Mouse (Mus musculus) left cerebral cortex, adult 8-10 months (tissue): ENCODE measurements around the gene Bsg. TPM values are rescaled to one million over a fixed set of nuclear protein-coding genes. Genes with fewer than 3 reads are reported as not detected.
"Not testable (repeated sequence)": the region's sequence is repeated elsewhere in the genome, so short reads cannot be mapped to it uniquely, and the experiment has no call there.

Experiments used
- DNase-seq, 2 experiments: peaks; one replicate each; pipeline ENCODE4 v3.0.0; 2022; ENCODE audit warnings: low spot score in 2 of 2
- total RNA-seq, 4 experiments: library from RNA; stranded (reverse); gene quantifications; 2 replicates each; pipeline ENCODE4 v1.2.4; 2022

The Bsg gene
- total RNA-seq, 4 experiments from 2014 or later: 545 to 609 (median 570) TPM

DNA sequence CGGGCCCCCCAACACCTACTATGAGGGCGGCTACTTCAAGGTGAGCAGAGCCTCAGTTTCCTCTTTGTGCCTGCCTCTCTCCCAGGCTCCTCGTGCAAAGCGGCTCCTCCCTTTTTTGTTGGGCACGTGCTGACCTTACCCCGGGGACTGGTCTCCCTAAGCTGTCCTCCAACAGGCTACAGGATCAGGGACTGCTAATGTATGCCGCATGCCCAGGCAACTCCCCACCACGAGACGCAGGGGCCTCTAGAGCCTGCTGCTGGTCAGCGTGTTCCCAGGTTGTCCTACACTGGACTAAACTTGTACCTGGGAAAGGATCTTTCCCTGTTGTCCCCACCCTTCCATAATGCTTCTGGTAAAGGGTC lies 21.8 kb upstream of the Bsg start:
- DNase-seq: no peak

DNA sequence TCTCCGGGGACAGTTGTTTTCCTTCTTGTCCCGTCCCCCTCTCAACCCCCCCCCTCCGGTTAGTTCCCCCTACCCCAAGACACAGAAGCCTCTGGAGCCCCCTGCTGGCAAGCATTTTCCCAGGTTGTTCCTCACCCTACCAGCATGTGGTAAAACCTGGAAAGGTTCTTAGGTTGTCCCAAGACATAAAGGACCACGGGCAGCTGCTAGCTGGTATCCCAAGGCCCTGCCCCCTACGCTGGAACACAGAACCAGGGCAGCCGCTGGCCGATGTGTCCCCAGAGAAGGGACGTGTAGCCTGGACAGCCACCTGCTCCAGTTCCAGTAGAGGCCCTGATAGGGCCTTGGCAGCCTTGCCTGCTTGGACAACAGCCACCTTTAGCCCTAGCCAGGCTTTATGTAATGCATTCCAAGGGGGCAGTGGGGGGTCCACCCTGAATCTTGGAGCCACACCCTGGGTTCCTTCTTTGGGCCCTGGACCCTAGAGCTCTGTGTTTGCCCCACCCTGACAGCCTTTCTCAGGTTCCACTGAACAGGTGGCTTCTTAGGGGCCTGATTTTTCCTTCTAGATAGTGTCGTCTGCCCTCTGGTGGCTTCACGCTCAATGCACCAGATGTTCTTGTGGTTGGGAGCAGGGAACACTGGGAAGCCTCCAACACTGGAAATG lies 21.2 kb upstream of the Bsg start:
- DNase-seq: no peak

DNA sequence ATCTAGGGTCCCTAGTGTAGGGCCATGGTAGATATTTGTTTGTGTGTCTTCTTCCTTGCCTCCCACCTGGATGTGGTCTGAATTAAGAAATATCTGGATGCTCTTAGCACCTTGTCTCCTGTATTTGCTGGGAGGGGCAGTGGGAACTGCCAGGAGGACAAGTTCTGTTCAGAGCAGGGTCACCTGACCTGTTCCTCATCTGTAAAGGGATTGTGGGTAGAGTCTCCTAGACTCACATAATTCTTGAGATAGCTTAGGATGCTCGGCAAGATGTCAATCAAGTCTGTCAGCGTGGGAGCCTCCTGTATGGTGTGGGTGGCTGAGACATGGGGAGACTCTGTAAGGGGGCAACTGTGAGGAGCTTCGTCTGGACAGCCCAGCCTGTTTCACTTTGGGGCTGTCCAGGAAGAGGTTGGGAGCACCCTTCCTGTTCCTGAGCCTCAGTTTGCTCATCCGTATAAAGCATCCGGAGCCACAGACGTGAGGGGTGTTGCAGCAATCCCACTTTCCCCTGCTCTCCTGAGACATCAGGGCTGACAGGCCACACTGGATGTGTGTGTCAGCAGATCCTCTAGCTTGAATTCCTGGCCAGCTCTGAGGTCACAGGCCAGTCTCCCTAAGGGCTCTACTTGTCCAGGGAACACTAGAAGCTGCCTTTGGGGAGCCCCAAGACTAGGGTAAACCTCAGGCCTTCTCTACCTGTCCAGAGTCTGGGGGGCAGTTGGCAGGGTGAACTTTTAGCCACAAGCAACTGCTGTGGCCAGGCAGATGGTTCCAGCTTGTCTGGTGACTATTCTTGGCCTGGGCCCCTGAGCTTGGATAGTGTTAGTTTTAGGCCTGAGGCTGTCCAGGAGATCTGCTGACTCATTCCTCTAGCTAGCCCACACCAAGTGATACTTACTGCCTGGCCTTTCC lies 20.3 kb upstream of the Bsg start:
- DNase-seq: no peak

DNA sequence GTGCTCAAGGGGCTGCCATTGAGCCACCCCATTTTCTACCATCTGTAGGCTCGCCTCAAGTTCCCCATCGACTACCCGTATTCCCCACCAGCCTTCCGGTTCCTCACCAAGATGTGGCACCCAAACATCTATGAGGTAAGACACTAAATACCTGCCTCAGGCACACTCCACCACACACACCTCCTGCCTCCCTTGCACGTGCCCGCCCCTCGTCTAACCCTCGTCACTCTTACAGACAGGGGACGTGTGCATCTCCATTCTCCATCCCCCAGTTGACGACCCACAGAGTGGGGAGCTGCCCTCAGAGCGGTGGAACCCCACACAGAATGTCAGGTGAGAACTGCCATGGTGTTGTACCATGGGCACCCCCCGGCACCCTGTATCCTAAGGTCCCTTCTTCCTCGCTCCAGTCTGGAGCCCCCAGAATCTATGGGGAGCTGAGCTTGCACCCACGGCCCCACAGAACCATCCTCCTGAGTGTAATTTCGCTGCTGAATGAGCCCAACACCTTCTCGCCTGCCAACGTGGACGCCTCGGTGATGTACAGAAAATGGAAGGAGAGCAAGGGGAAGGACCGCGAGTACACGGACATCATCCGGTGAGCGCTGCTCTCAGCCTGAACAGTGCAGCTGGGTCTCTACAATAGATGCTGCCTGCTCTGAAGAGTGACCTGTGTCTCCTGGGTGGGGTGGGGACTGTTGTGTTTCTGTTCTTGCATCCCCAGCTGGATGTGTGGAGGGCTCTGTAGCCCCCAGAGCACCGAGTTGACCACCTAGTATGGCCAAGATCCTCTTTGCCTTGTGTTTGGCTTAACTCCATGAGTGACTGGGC lies 19.3 kb upstream of the Bsg start:
- DNase-seq: no peak

DNA sequence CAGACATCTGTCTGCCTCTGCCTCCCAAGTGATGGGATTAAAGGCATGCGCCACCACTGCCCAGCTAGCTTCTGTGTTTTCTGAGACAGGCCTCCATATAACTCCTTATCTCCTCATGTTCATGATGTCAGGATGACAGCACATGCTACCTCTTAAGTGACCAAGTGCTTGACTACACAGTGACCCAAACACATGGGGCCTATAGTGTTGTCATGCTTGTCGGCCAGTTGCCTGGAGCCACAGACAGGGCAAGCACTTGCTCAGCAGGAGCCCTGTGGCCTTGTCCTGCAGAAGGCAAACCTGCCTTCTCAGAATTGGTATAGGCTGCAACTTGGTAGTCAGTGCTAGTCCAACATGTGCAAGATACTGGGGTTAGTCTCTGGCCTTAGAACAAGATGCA lies 18.1 kb upstream of the Bsg start:
- no peak for DNase-seq

DNA sequence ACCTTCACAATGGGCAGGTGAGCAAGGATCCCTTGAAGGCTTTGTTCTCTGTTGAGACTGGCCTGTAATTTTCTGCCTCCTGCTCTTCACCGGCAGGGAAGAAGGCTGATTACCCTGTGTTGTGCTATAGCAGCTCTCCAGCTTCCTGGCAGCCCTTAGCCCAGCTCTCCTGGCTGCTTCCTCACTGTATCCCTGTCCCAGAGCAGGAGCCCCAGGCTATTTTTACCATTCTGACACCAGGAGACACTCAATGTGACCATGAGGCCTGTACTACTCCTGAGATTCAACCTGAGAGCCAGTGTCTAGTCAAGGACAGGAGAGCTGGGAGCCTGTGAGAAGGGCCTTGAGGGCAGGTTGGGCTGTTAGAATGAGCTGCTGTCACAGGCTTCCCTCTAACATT lies 17.6 kb upstream of the Bsg start:
- DNase-seq: no peak

DNA sequence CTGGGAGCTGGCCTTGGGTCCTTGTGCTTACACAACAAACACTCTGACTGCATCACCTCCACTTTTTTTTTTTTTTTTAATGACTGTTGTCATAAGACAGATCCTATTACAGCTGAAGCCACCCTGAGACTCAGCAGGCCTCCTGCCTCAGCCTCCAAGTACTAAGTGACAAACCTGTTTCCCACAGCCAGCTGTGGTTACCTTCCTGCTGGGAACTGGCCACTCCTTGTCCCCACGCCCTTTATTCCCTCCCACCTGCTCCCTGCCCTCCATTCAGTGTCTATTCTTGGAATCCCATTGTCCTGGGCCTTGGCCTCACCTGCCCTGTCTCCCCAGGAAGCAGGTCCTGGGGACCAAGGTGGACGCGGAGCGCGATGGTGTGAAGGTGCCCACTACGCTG lies 16.8 kb upstream of the Bsg start:
- no peak for DNase-seq

DNA sequence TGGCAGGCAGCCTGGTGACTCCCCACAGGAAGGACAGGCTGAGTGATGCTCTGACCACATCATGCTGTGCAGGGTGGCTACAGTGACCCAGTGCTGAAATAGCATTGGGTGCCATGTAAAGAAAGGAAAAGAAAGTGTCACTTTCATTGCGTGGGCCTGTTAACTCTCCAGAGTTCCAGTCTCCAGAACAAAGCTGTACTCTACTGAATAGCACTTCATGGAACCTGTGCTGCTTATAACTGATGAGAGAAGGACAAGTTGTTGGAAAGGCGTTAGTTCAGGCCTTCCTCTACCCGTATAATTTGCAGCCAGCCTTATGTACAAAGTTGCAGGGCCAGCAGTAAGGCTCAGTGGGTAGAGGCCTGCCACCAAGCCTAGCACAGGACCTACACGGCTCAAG lies 15.6 kb upstream of the Bsg start, which contains the start of gene Gzmm:
Gene Gzmm (plus strand): TSS at position 301 of the 400 bp plus-strand sequence.
- no peak for DNase-seq

DNA sequence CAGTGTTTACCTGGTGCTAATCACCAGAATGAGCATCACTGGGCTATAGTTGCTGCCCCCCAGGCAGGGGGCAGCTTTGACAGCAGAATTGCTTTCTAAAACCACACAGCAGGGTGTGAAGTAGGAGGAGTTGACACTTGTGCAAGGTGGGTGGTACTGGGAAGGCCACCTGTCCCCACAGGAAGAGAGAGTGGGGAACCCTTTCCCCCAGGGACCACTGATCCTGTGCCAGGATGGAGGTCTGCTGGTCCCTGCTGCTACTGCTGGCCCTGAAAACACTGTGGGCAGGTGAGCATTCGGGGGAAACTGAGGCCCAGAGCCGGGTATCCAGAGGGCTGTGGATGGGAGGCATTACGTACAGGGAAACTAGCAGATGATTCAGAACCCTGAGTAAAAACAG lies 15.1 kb upstream of the Bsg start:
- DNase-seq: no peak

DNA sequence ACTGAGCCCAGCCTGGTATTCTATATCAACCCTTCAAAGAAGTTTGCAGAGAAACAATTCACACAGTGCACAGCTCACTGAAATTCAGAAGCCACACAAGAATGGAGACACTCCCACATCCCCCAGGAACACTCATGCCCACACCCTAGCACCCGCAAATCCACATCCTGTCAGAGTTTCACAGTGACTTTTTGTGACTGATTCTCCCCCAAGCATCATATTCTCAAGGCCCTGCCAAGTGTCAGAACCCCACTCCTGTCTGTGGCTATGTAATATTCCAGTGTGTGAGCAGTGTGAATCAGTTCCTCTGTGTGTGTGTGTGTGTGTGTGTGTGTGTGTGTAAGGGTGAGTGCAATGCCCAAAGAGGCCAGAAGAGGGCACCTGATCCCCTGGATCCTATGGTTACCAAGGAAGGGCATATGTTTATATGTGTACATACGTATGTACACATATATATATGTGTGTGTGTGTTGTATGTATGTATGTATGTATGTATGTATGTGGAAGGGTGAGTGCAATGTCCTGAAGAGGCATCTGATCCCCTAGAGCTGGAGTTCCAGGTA lies 12.2 kb upstream of the Bsg start:
- DNase-seq: no peak

DNA sequence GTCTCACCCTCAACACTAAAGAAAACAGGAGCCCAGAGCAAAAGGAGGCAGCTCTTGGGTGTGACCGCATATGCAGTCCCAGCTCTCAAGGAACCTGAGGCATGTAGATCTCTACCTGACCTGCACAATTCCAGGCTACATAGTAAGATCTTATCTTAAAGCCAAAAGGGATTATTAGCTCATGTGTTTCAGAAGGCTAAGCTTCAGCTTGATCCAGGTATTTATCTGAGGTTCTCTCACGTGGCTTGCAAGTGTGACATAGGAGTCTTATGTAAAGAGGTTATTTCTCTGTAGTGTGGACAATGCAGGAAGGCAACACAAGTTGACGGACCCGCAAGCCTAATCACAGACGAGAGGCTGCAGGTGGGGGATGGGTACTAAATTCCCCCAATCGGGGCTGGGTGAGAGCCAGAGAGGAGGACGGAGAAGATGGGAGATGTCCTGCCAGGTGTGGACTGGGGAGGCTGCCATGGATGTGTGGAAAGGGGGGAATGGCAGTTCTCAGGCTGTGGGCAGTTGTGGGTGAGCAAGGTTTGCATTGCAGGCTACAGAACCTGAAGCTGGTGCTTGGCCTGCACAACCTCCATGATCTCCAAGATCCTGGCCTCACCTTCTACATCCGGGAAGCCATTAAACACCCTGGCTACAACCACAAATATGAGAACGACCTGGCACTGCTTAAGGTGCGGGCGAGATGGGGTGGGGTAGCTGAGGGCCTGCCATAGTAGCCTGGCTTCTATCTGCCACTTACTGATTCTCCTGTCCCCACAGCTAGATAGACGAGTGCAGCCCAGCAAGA lies 10.5 kb upstream of the Bsg start:
- no peak for DNase-seq

DNA sequence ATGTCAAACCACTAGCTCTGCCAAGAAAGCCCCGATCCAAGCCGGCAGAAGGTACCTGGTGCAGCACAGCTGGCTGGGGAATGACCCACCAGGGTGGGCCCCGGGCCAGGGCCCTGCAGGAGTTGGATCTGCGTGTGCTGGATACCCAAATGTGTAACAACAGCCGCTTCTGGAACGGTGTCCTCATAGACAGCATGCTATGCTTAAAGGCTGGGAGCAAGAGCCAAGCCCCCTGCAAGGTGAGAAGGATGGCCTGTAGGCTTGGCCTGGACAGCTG lies 10.0 kb upstream of the Bsg start:
- DNase-seq: no peak

DNA sequence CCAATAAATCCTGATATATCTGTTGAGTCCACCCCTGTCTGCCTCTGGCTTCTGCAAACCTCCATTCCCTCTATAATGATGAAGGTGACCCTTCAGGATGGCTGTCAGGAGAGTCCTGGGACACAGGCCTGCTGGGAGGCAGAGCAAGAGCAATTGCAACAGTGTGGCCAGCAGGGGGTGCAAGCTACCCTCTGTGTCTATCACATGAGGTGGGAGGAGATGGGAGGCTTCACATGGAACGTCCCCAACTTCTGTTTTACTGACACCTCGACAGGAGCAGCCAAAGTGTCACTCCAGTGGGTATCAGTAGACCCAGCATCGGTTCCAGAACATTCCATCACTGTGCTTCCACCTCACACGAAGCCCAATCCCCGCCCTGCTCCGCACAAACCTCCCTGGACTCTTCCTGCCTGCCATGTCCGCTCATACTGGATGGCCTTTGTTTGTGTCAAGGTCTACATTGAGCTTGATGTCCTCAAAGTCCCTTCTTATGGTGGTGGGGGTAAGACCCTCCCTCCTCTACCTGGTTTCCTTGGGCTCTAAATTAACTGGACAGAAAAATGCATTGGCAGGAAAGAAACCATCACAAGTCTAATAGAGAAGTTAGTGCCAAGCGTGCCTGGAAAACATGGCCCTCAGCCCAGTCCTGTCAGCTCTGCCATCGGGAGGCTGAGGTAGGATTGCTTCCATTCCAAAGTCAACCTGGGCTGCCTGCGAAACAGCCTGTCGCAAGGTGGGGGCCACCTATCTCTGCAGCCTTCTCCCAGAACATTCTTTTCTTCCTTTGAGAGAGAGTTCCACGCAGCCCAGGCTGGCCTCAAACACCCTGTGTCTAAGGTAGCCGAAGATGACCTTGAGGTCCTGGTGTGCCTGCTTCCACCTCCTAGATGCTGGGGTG lies 8.8 kb upstream of the Bsg start:
- no peak for DNase-seq

DNA sequence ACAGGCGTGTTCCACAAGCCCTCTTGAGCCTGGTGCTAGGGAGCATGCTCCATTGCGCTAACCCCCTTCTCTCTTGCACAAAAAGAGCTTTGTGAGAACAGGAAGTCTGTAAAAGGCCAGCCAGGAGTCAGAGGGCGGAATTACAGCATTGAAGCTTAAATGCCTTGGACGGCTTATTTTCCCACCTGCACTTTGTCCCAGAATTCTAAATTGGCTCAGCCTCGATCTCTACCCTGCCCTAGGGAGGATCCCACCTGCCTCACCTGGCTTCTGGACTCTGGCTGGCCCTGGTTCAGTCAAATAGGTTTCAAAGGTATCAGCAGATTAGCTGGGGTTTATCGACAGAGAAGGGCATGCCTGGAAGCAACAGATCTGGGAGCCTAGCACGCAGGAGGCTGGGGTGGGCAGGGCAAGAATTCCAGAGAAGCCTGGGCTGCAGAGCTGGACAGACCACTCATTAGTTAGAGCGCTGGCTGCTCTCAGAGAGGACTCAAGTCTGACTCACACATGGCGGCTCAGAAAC lies 8.1 kb upstream of the Bsg start:
- no peak for DNase-seq

DNA sequence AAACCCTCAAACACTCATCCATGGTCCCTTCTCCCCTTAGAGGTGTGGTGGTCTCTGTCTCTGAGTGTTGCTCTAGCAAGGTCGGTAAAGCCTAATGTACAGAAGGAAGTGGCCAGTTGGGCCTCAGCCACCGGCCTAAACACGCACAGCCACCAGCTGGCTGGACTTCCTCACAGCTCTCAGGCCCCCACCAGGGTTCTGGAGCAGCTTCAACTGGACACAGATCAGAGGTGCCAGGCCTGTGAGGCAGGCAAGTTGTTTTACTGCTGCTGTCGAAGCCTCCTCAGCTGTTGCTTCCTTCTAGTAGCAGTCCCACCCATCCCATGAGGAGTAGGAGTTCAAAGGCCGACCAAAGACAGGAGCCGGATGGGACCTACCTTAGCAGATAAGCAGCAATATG lies 6.4 kb upstream of the Bsg start:
- DNase-seq: no peak

DNA sequence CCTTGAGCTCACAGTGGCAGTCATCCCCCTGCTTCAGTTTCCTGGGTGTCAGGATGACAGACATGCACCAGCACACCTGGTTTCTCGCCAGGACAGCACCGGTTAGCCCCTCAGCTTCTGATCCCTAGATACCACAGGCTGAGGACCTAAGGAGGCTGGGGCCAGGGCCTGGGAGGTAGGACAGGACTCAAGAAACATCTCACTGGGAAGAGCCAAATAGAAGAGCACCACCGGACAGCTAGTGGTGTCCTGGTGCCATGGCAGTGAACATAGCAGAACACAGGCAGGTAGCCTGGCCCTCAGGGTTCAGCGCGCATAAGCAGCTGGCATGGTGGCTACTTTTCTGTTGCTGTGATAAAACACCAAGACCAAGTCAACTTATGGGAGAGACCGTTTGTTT lies 5.8 kb upstream of the Bsg start:
- no peak for DNase-seq

DNA sequence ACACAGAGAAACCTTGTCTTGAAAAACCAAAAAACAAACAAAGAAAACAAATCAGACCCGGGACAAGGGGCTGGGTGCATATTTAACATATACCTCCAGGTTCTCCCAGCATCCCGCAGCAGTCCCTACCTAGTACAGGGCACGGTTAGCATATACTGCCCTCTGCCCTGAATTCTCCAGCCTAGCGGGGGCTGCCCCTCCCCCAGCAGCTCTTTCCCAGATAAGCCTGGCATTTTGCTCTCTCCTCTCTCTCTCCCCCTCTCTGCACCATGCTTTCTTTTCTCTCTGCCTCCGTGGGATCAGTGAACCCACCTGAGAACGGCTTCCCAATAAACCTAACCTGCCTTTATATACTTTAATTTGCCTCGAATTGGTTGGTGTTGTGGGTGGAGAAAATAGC lies 3.6 kb upstream of the Bsg start:
- no peak for DNase-seq

DNA sequence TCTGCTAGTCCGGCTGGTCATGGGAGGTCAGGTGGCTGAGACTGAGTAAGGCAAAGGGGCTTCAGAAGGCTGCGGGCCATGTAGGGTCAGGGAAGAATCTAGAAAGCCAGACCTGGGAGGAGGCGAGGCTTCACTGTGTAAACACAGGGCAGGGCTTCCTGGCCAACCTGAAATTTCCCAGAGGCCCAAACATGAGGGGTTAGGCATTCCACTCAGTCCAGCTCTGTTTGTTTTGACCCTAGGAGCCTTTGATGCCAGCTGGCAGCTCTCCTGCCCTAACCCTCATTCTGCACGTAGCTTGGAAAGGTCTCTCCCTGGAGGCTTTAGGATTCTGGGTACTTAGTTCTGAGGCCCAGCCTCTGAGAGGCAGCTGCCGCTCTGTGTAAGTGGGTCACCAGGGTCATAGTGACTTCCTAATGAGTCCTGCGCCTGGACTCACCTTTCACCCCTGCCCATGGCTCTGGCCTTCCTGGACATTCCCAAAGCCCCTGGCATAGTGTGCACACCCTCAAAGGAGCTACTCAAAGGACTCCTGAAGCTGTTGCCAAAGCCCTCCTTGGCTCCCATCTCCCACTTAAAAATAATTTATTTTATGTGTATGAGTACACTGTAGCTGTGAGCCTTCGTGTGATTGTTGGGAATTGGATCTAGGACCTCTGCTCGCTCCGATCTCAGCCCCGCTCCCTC lies 2.7 kb upstream of the Bsg start:
- DNase-seq: no peak

DNA sequence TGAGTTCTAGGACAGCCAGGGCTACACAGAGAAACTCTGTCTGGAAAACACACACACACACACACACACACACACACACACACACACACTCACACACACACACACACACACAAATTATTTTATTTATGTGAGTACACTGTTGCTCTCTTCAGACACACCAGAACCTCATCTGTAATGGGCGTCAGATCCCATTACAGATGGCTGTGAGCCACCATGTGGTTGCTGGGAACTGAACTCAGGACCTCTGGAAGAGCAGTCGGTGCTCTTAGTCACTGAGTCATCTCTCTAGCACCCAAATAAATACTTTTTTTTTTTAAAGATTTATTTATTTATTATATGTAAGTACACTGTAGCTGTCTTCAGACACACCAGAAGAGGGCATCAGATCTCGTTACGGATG lies 1.3 kb upstream of the Bsg start:
- not testable (repeated sequence) for DNase-seq
